Mouse (Mus musculus): Measurements from ENCODE around the gene Tfe3.
"Not testable (repeated sequence)": the region's sequence is repeated elsewhere in the genome, so short reads cannot be mapped to it uniquely, and the experiment has no call there.

Tfe3 gene

GRCm38 (mm10) chrX:7762137-7762920 lies at the start of gene Tfe3:
TSS of gene Tfe3 (plus strand) at chrX:7762560.
- DNase-seq (ENCODE audit: extremely low spot score, low read depth, low spot score): peak; percentile 58

DNA sequence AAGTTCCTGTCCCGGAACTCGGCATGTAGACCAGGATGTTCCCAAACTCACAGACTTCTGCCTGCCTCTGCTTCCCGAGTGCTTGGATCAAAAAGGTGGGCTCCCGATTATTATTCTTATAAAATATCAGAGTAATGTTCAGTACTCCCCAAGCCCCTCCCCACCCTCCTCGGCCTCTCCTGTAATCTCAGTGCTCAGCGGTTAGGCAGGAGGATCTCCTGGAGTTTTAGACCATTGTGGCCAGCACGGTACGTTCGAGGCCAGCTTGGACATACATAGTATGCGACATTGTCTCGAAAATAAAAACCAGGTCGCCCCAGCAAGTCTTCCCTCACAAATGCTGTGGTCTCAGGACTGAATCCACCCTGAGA lies 48.6 kb upstream of the Tfe3 start:
- not testable (repeated sequence) for DNase-seq (ENCODE audit: extremely low spot score, low read depth, low spot score)

GRCm38 (mm10) chrX:7714135-7714899 lies 48.0 kb upstream of the Tfe3 start, which contains the start of gene Wdr45:
TSS of gene Wdr45 (plus strand) at chrX:7714333.
- peak; percentile 76 for DNase-seq (ENCODE audit: extremely low spot score, low read depth, low spot score)

DNA sequence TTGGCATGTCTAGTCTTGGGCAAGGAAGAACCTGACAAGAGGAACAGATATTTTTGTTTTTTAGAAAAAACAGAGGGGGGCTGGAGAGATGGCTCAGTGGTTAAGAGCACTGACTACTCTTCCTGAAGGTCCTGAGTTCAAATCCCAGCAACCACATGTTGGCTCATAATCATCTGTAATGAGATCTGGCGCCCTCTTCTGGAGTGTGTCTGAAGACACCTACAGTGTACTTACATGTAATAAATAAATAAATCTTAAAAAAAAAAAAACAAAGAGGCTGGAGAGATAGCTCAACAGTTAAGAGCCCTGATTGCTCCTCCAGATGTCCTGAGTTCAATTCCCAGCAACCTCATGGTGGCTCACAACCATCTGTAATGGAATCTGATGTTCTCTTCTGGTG lies 46.3 kb upstream of the Tfe3 start:
- DNase-seq (ENCODE audit: extremely low spot score, low read depth, low spot score): not testable (repeated sequence)

DNA sequence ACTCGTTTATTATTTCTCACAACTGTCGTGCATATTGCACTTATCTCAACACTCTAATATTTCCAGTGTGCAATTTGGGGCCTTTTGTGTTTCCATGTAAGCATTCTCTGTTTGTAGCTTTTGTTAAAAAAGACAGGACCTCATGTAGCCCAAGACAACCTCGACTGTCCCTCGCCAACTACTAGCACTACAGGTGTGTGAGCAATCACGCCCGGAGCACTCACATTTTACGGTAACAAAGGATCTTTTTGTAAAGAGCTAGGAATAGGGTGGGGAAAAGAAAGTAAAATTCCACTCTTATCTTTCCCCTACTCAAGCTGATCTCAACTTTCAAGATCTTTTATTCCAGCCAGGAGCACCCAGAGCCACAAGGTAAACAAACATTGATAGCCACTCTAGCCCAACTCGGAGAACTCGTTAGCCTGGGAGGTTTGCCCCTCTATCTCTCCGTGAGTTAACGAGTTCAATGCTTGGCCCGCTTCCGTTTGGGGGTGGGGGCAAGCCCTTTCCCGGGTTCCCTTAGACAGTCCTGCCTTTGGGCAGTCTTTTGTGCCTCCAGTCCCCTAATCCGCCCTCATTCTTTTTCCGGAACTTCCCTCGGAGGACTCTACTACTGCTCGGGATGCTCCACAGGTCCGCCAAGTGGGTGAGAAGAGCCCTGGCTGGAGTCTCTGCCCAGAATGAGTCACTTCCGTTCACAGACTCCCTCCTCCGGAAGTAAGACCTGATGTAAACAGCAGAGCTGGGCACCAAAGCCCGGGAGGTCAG lies 40.7 kb upstream of the Tfe3 start, which contains the start of gene Gm45208:
Gm45208 (plus strand) TSS at position 732 of the 768 bp plus-strand sequence.
- DNase-seq (ENCODE audit: extremely low spot score, low read depth, low spot score): no peak

- DNase-seq (ENCODE audit: extremely low spot score, low read depth, low spot score): no peak
Observed at GRCm38 (mm10) chrX:7722282-7722611, 40.1 kb upstream of the Tfe3 start.

- no peak for DNase-seq (ENCODE audit: extremely low spot score, low read depth, low spot score)
Observed at GRCm38 (mm10) chrX:7722691-7723090, 39.7 kb upstream of the Tfe3 start.

GRCm38 (mm10) chrX:7724135-7724534 lies 38.2 kb upstream of the Tfe3 start:
- DNase-seq (ENCODE audit: extremely low spot score, low read depth, low spot score): no peak

- DNase-seq (ENCODE audit: extremely low spot score, low read depth, low spot score): no peak
Observed at GRCm38 (mm10) chrX:7725841-7726240, 36.5 kb upstream of the Tfe3 start.

DNA sequence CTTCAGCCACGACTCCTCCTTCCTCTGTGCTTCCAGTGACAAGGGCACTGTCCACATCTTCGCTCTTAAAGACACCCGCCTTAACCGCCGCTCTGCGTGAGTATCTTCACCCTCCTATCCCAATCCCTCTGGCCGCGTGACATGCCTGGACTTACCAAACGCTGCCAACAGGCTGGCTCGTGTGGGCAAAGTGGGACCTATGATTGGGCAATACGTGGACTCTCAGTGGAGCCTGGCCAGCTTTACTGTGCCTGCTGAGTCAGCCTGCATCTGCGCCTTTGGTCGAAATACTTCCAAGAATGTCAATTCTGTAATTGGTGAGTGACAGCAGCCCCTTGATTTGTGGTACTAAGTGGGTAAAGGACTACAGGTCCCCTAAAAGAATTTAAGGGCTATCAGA lies 35.2 kb upstream of the Tfe3 start:
- no peak for DNase-seq (ENCODE audit: extremely low spot score, low read depth, low spot score)

GRCm38 (mm10) chrX:7728215-7728921 lies 34.0 kb upstream of the Tfe3 start, which contains the start of gene Praf2:
TSS of gene Praf2 (plus strand) at chrX:7728439.
- no peak for DNase-seq (ENCODE audit: extremely low spot score, low read depth, low spot score)

DNA sequence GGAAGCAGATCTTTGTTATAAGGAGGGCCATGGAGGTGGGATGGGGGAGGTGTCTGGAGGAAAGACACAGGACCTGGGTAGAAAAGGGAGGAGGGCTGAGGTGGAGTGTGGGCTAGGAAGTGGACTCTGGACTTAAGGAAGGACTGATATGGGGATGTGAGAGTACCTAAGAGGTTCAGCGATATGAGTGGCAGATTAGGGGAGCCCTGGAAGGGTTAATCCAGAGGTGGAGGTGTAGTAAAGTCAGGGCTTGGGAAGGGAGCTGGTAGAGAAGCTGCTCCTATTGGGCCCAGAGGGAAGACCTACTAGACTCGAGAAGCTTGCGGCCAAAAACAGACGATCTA lies 33.5 kb upstream of the Tfe3 start:
- no peak for DNase-seq (ENCODE audit: extremely low spot score, low read depth, low spot score)

DNA sequence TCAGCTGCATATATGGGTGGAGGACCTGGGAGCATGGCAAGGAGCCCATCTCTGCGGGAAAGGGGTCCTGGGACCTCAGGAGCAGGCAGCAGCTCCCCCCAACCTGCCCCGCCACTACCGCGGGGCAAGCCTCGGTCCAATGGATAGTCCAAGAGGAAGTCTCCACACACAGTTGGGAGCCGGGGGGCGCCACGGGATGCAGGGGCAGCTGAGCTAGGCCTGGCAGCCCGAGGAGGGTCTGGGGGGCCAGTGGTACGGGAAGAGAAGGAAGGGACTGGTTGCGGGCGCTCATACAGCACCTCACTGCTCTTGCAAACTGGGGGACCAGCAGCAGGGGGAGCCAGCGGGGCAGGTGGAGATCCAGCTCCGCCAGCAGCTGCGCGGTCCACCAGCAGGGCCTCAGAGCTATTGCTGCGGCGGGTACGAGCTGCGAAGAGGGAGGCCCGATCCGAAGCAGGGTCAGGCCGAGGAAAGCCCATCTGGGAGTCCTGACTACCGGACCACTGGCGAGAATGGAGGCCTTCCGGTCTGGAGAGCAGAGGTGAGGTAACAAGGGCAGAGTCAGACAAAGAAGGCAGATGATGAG lies 28.7 kb upstream of the Tfe3 start:
- DNase-seq (ENCODE audit: extremely low spot score, low read depth, low spot score): no peak

- no peak for DNase-seq (ENCODE audit: extremely low spot score, low read depth, low spot score)
Observed at GRCm38 (mm10) chrX:7739336-7740081, 22.9 kb upstream of the Tfe3 start.

DNA sequence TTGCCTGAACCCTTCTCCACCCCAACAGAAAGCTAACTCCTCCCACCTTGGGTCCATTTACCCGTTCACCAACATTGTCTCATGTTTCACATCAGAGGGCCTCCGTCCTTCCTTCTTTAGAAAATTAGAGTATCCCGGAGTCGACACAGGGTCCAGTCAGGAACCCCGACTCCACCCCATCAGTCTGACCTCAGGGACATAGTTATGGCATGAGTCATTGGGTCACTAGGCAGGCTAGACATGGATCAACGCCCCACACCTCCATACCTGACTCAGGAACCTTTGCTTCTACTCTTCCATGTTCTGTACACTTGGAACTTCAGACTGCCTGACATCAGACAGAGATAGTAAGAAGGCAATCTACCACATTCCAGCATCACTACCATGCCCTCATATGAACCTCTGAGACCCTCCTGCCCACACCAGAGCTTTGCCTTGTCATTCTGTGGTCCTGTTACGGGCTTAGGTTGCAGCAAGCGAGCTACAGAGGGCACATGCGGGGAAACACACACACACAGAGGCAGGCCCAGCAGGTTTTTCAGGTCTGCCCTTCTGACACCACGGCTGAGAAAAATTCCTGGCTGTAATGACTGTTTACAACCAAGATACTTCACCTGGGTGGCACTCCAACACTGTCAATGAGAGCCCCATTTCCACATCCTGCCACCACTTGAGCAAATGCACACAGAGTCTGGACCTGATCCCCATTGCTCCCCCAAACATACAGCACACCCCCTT lies 22.1 kb upstream of the Tfe3 start:
- no peak for DNase-seq (ENCODE audit: extremely low spot score, low read depth, low spot score)

DNA sequence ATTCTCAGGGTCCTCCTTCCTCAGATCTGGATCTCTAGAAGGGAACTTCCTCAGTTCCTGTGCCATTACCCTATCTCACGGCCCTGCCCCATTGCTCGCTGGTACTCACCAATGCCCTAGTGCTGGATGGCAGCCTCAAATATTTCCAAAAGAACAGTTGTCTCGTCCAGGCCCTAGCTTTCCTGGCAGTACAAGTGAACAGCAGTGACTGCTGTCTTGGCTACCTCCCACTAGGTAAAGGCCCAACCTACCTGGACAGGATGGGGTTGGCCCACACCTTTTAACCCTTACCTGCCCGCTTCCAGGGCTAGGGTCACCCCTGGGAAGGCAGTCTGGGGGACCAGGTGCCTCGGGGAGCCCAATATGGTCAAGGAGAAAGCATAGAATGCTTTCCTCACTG lies 21.3 kb upstream of the Tfe3 start:
- DNase-seq (ENCODE audit: extremely low spot score, low read depth, low spot score): no peak

DNA sequence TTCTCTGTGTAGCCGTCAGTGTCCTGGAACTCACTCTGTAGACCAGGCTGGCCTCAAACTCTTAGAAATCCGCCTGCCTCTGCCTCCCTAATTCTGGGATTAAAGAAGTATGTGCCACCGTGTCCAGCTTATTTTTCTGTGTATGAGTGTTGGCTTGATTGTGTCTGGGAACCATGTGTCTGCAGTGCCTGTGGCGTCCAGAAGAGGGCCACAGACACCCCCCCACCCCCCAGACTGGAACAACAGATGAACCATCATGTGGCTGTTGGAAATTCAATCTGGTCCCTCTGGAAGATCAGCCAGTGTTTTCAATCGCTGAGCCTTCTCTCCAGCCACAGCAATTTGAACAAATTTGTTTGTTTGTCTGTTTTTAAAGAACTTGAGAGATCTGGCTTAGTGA lies 18.9 kb upstream of the Tfe3 start:
- no peak for DNase-seq (ENCODE audit: extremely low spot score, low read depth, low spot score)

DNA sequence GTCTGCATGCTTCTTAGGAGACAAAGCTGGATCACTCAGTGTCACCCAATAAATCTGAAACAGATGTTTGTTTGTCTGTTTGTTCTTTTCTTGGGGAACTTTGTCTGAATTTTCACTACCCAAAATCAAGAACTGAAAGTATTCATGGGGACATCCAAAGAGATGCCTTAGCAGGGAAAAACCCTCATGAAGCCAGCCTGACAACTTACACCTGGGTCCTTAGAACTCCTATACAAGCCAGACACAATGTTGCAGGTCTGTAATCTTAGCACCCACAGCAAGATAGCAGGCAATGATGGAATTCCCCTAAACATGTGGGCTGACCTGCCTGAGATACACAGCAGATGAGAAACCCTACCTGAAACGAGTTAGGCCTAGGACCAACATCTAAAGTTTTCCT lies 17.4 kb upstream of the Tfe3 start:
- no peak for DNase-seq (ENCODE audit: extremely low spot score, low read depth, low spot score)

GRCm38 (mm10) chrX:7745429-7745828 lies 16.9 kb upstream of the Tfe3 start:
- DNase-seq (ENCODE audit: extremely low spot score, low read depth, low spot score): no peak

Data from hindlimb bud, embryonic 11.5 days (tissue).